Comparison of ENCODE assay signal across 8 mouse cellular contexts in the genomic region with DNA sequence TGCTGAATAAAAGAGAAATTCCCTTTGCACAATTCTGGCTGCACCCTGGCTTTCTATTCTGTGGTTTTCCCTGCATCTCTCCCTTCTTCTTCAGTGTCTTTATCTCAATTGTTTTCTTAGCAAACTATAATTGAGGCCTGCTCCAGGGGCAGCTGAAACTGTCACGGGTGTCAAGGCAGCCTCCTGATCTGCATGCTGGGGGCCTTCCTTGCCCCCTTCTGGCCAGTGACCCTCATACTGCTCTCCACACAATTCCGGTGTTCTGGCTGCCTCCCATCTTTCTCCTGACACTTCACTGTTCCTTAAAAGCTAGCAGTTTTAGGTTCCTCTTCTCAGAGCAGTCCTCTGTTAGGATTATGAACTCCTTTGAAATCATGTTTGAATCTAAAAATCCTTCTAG. TPM values are rescaled to one million over a fixed set of nuclear protein-coding genes. Genes with fewer than 3 reads are reported as not detected.
DNase-seq lines count a peak whose midpoint lies in the region; ATAC-seq lines count a peak whose summit lies in the region.

No protein-coding gene starts in this region.

- ATAC-seq in liver, embryonic 11.5 days (replicated peaks; ENCODE audit: low FRiP score): no peak
- ATAC-seq in embryonic facial prominence, embryonic 12.5 days (ENCODE audit: insufficient number of reproducible peaks, insufficient read depth, low FRiP score, low TSS enrichment): no peak
- no peak for ATAC-seq in intestine, embryonic 15.5 days
- ATAC-seq in neural tube, embryonic 13.5 days (ENCODE audit: low read depth): no peak
- no peak for ATAC-seq in megakaryocyte-erythroid progenitor cell, adult 5-6 weeks (replicated peaks; ENCODE audit: low FRiP score, low TSS enrichment, poor library complexity, severe bottlenecking)

- H3K9ac ChIP-seq in liver, embryonic 11.5 days (ENCODE audit: low read depth, low read length): peak overlapping the region; percentile 54
- peak overlapping the region; percentile 60 for H3K9ac ChIP-seq in embryonic facial prominence, embryonic 12.5 days
- peak overlapping the region; percentile 37 for H3K9ac ChIP-seq in intestine, embryonic 15.5 days
- peak overlapping the region; percentile 80 for H3K9ac ChIP-seq in neural tube, embryonic 13.5 days

- H3K4me1 ChIP-seq in liver, embryonic 11.5 days (replicated peaks; ENCODE audit: control insufficient read depth, insufficient read depth, low read length): peaks cover 6% of the 10 kb centered on the region
- H3K4me1 ChIP-seq in embryonic facial prominence, embryonic 12.5 days: peaks cover 9% of the 10 kb centered on the region
- peaks cover 5% of the 10 kb centered on the region; the same call in 1 of the 2 replicates for H3K4me1 ChIP-seq in intestine, embryonic 15.5 days (replicated peaks)
- H3K4me1 ChIP-seq in neural tube, embryonic 13.5 days (replicated peaks): peaks cover 16% of the 10 kb centered on the region

- H3K4me2 ChIP-seq in liver, embryonic 11.5 days: peak overlapping the region; percentile 80
- H3K4me2 ChIP-seq in embryonic facial prominence, embryonic 12.5 days (replicated peaks): peak overlapping the region; percentile 52
- H3K4me2 ChIP-seq in intestine, embryonic 15.5 days (replicated peaks): peak overlapping the region; percentile 61
- H3K4me2 ChIP-seq in neural tube, embryonic 13.5 days: peak overlapping the region; percentile 85

- H3K27me3 ChIP-seq in liver, embryonic 11.5 days (replicated peaks; ENCODE audit: control insufficient read depth, insufficient read depth, low read length): no peaks in the 10 kb centered on the region
- H3K27me3 ChIP-seq in embryonic facial prominence, embryonic 12.5 days: no peaks in the 10 kb centered on the region
- H3K27me3 ChIP-seq in intestine, embryonic 15.5 days (replicated peaks): no peaks in the 10 kb centered on the region
- H3K27me3 ChIP-seq in neural tube, embryonic 13.5 days: no peaks in the 10 kb centered on the region

- H3K4me3 ChIP-seq in liver, embryonic 11.5 days (ENCODE audit: low read depth, low read length): peak overlapping the region; percentile 62
- peak overlapping the region; percentile 69 for H3K4me3 ChIP-seq in embryonic facial prominence, embryonic 12.5 days
- H3K4me3 ChIP-seq in intestine, embryonic 15.5 days (replicated peaks): peak overlapping the region; percentile 83
- peak overlapping the region; percentile 67 for H3K4me3 ChIP-seq in neural tube, embryonic 13.5 days

- no peak overlapping the region for H3K27ac ChIP-seq in liver, embryonic 11.5 days (ENCODE audit: low read depth, low read length)
- no peak overlapping the region for H3K27ac ChIP-seq in embryonic facial prominence, embryonic 12.5 days
- H3K27ac ChIP-seq in intestine, embryonic 15.5 days: no peak overlapping the region
- no peak overlapping the region for H3K27ac ChIP-seq in neural tube, embryonic 13.5 days (replicated peaks)

- 13% methylated on average over 2 of the region's 2 CpGs for WGBS in liver, embryonic 11.5 days
- 19% methylated on average over 2 of the region's 2 CpGs for WGBS in embryonic facial prominence, embryonic 12.5 days
- WGBS in intestine, embryonic 15.5 days: 15% methylated on average over 2 of the region's 2 CpGs
- WGBS in neural tube, embryonic 13.5 days: 24% methylated on average over 2 of the region's 2 CpGs

- no peaks in the 10 kb centered on the region for H3K9me3 ChIP-seq in liver, embryonic 11.5 days (ENCODE audit: control insufficient read depth, low read length)
- H3K9me3 ChIP-seq in embryonic facial prominence, embryonic 12.5 days: no peaks in the 10 kb centered on the region
- H3K9me3 ChIP-seq in intestine, embryonic 15.5 days: no peaks in the 10 kb centered on the region
- no peaks in the 10 kb centered on the region for H3K9me3 ChIP-seq in neural tube, embryonic 13.5 days

- DNase-seq in liver, embryonic 11.5 days (ENCODE audit: low spot score): no peak
- DNase-seq in liver: no peak
- no peak for DNase-seq in layer of hippocampus, postnatal 25 days (ENCODE audit: extremely low spot score in 1 of 2, low spot score in 1 of 2)
- no peak for DNase-seq in left cerebral cortex, postnatal 4 days

- H3K36me3 ChIP-seq in liver, embryonic 11.5 days (ENCODE audit: control insufficient read depth, insufficient read depth, low read length): peaks cover 14% of the 10 kb centered on the region; the same call in 1 of the 2 replicates
- peaks cover 27% of the 10 kb centered on the region for H3K36me3 ChIP-seq in embryonic facial prominence, embryonic 12.5 days
- peaks cover 13% of the 10 kb centered on the region for H3K36me3 ChIP-seq in intestine, embryonic 15.5 days
- H3K36me3 ChIP-seq in neural tube, embryonic 13.5 days: peaks cover 41% of the 10 kb centered on the region

- intact Hi-C loops in left cerebral cortex, postnatal 4 days (cut with DNase I): loop anchor here (10.0 kb wide), 1 partner anchor 364 kb away; no protein-coding TSS in a partner anchor

RNA-seq across cellular contexts. Expression of a gene that starts 1.2 kb away (rescaled TPM):
- 12.4 and 15.9 TPM in 2 replicates for polyA plus RNA-seq in liver, embryonic 11.5 days (2014; fragmentation: Nextera tagmentation; extraction: Ambion mirVana)
- 19.1 and 19.7 TPM in 2 replicates for polyA plus RNA-seq in embryonic facial prominence, embryonic 12.5 days (2016; fragmentation: Nextera tagmentation; extraction: Ambion mirVana)
- polyA plus RNA-seq in intestine, embryonic 15.5 days (2015; fragmentation: Nextera tagmentation; extraction: Ambion mirVana): 9.1 and 12.6 TPM in 2 replicates
- 20.1 and 22.7 TPM in 2 replicates for polyA plus RNA-seq in neural tube, embryonic 13.5 days (2015; fragmentation: Nextera tagmentation; extraction: Ambion mirVana)
- 10 to 100 TPM; 28.0 to 33.0 TPM for total RNA-seq in layer of hippocampus, postnatal 25 days (2021)
- total RNA-seq in megakaryocyte-erythroid progenitor cell, adult 5-6 weeks (2014; fragmentation: Nextera tagmentation): 11.5 and 29.5 TPM in 2 replicates
- 15.1 and 15.6 TPM in 2 replicates for total RNA-seq in megakaryocyte-erythroid progenitor cell, adult 5-6 weeks (2017)
- total RNA-seq in left cerebral cortex, postnatal 4 days (2021): 10 to 100 TPM; 33.6 to 35.3 TPM
